Mouse (Mus musculus) regulatory T cell (primary cell): ENCODE measurements around the gene N4bp1.

ENCODE experiments used
- in situ Hi-C: fragments of 300-600 bp; cut with MboI, MseI; formaldehyde crosslinking; loops from one replicate; pipeline ENCODE4 v1.15.1; 2025; ENCODE audit warnings: high pct_unique_total_duplicates

Gene N4bp1

DNA sequence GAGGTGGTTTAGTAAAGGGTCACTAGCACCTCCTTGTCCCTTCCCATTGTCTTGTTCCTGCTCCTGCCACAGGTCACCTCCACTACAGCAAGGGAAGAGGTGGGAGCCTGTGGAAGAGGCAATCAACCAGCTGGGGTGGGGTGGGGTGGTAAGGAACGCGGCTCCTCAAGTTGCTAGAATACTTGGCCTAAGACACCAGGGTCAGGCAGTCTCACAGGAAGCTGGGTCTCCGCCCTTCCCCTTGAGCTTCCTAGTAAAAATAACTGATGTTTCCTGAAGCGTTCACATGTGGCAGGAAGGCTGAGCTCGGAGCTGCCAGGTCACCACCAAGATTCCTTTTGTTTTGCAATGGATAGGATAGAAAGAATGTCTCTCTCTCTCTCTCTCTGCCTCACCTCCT, 16.9 kb upstream of the N4bp1 start:
- in situ Hi-C loops, result loop anchor here (10.0 to 25.0 kb wide), 2 partner anchors 257 to 1215 kb away; no protein-coding TSS in a partner anchor

DNA sequence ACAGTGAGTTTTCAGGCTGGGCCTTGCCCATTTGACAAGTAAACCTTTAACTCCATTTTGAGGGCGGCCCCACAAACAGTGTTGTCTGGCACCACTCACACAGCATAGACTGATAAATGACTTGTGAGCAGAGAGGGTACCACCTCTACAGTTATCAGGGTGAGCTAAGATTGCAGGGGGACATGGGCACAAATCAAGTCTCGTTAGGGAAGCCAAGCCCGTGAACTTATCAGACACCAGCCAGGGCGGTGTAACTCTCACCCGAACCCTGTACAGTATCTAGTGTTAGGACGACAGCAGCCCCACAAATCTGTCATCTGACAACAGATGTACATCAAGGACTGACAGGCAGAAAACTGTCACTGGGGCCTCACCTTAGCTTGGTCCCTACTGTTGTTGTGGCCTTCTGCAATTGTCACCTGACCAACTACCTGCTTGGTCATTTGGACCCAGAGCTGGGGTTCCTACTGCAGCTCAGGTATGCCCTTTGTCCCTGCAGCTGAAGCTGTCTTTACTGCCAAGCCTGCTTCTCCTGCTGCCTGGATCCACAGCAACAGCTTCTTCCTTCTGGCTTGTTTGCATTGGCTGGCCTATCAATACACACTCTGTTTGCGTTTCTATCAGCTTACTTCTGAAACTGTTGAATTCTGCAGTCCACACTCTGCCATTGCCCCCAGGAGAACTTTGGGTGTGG, 12.8 kb upstream of the N4bp1 start:
- in situ Hi-C loops, result loop anchor here (25.0 kb wide), 1 partner anchor 161 kb away; the partner anchor contains the start of genes Gm10638 and Siah1a

DNA sequence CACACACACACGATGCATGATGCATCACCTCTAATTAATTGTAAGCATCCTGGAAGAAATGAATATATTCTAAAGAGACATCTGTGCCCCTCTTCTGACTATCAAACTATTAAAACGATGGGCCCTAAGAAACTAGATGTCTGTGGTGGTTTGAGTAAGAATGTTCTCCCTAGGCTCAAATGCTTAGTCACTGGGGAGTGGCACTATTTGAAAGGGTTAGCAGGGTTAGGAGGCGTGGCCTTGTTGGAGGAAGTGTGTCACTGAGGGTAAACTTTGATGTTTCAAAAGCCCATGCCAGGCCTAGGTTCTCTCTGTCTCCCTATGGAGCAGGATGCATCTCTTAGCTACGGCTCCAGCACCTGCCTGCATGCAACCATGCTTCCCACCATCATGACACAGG, 10.3 kb upstream of the N4bp1 start:
- in situ Hi-C loops, result loop anchor here (25.0 kb wide), 1 partner anchor 158 kb away; the partner anchor contains the start of genes Gm10638 and Siah1a

DNA sequence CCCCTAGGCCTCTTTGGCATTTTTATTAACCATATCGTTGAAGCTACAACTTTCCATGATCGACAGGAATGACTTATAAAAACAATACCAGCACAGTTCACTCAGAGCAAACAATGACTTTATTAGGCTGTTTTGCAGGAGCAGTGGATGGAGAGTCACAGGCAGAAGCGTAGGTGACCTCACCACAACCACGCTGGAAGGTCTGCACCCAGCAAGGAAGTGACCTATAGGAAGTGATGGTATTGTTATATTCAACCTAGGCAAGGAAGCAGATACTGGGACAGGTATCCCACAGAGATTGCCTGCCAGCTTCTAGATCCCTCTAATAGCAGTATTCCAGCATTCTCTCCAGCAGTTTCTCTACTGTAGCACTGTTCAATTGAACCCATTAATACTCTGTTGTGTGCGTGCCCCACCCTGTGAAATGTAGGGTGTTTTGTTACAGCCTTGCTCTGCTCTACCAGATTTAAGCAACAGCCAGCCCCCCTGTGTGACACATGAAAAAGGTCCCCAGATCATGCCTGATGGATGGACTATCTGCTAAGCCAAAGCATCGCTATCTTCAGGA, 9.2 kb upstream of the N4bp1 start:
- in situ Hi-C loops, result loop anchor here (5.0 to 25.0 kb wide), 2 partner anchors 87 to 157 kb away; partner anchors contain the start of genes Gm10638 and Siah1a

DNA sequence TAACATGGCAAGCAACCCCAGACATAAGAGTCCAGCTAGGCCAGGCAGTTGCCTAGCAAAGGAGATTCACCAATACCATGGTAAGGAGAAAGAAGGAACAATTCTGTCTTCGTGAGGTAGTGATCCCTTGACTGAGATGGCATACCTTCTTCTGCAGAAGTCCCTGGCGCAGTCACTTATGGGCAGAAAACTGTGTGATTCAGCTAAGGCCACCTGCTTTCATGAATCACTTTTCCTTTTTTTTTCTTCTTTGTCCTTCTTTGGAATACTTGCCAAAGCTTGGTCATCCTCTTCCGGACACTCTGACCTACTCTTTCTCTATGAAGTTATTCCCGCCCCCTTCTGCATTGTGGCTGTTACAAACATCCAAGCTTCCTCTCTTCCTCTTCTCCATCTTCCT, 8.5 kb upstream of the N4bp1 start:
- in situ Hi-C loops, result loop anchor here (5.0 to 25.0 kb wide), 2 partner anchors 86 to 156 kb away; partner anchors contain the start of genes Gm10638 and Siah1a

DNA sequence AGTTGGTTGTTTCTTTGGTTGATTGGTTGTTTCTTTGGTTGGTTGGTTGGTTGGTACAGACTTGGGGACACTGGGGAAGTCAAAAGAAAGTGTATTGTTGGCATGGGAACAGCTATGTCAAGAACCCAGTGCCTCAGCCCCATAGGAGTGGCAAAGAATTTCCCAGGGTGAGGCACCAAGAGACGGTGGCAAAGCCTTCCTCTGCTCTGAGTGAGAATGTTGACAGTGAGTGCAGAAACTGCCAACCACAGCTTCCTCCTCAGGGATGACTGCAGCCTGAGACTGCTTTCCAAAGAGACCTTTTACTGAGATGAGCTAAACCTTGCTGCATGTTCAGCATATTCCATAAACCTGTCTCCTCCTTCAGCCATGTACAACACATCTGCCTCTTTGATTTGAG, 6.5 kb upstream of the N4bp1 start:
- in situ Hi-C loops, result loop anchor here (5.0 to 25.0 kb wide), 2 partner anchors 84 to 154 kb away; partner anchors contain the start of genes Gm10638 and Siah1a

DNA sequence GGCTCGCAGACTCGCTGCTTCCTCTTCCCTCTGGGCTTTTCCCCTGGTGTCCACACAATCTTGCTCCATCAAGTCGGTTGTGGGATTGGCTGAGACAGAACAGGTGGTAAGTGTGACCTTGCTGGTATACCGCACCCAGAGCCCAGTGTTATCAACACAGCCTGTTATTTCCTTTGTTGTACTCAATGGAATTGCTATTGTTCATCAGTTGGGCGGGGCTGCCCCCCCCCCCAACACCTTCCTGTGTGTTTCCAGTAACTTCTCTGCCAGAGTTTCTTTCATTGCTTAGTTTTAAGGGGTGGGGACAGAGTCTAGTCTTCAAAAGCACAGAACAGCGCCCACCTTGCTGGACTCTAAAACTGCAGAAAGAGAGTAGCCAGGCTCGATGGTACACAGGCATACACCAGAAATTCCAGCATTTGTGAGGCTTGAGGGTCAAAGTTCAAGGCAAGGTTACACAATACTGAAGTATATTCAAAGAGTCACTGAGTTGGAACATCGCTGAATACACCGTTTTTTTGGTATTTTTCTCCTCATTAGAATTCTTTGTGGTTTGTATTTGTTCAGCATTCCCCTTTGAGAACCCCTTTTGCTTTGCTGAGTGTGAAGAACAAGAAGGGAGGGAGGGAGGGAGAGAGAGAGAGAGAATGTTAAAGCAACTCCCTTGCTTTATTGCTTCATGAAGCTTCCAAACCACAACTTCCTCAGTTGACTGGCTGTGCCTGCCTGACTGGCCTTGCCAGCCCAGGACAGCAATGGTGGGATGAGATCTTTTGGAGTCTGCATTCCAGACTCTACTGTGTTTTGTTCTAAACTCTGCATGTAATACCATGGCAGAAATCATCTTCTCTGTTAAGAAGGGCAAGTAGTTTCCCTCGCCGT, 3.2 kb upstream of the N4bp1 start:
- in situ Hi-C loops, result loop anchor here (25.0 kb wide), 1 partner anchor 151 kb away; the partner anchor contains the start of genes Gm10638 and Siah1a

DNA sequence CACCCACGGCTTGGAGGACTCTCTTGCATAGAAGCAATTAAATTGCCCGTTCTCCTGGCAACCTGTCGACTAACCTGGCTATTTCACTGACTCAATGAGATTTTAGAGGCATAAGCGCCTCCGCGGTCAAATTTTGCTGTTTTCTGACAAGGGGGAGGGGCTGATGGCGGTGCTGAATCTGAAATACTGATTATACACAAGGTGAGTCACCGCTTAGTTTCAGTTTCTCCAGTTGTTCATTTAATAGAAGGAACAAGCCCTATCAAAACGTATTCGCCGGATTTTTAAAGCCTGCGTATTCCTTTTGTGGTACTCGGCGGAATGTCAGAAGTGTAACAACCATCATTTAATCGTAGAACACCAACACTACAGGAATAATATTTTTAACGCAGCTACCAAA, 991 bp downstream of the N4bp1 start:
- in situ Hi-C loops, result loop anchor here (25.0 kb wide), 1 partner anchor 147 kb away; the partner anchor contains the start of genes Gm10638 and Siah1a

DNA sequence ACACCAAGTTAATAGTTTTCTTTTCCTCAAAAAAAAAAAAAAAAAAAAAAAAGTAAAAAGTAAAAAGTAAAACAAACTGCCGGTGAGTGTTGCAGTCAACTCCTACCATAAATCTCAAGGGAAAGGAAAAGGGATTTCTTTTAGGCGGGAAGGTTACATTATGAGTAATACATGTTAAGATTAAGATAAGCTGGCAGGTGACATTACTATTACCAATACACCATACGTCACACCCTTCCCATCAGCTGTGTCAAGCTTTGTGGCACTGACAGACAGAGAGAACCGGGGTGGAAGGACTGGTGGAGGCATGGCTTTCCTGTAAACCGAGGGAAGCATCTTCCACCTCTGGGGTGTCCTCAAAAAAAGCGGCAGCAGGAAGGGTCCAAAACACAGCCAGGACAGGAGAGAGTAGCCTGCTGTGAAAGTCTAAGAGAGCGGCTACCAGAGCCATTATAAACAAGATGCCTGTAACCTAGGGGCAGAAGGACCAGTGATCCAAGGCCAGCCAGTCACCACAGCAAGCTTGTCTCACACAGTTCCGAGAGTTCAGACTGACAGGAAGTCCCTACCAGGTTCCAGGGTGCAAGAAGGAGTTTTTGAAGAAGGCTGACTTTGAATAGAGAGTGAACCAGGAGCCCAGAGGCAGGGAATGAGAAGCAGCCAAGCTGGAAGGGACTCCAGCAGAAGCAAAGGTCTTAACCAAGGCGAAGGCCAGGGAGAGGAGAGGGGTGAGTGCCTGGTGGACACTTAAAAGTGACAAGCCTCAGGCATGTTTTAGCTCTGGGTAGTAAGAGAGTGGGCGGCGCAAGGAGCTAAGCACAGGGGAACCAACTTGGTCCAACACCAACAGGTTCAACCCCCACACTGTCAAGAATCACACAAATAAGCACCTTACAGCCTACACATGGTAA, 2.2 kb downstream of the N4bp1 start:
- in situ Hi-C loops, result loop anchor here (25.0 kb wide), 1 partner anchor 146 kb away; the partner anchor contains the start of genes Gm10638 and Siah1a

DNA sequence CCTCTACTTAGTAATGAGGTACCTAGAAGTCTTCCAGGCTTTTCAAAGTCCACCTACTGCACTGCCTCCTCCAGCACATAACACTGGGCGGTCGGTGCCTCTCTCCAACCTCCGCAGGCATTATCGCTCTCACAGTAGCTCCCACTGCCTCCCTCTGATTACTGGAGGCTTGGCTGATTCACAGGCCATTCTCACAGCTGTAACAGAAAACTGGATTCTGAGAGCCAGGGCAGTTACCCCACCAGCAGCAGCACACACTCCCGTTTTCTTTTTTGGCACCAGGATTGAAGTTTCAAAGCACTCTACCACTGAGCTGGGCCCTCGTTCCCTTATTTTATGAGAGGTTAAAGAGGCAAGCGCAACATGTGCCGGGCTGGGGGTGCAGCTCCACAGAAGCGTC, 3.1 kb downstream of the N4bp1 start:
- in situ Hi-C loops, result loop anchor here (25.0 kb wide), 1 partner anchor 145 kb away; the partner anchor contains the start of genes Gm10638 and Siah1a

DNA sequence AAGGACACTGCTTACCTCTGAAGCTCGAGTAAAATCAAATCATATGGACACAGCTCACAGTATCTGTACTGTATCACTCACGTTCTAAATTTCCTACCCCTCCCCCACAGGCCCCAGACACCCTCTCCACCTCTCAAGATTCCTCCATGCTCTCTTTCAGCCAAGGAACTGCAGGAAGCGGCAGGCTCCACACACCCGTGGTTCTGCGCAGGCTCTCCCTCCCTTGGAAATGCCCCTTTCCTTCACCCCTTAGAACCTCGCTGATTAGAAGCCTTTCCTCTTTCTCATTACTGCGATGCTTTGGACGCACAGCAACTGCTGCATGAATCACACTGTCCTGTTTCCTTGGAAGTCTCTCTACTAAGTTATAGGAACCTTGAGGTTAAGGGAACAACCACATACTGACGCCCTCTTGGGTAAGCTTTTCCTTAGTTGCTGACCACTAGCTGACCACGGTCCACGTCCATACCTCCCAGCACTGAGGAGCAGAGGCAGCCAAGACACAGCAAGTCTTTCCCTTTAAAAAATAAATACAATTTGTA, 3.9 kb downstream of the N4bp1 start:
- in situ Hi-C loops, result loop anchor here (25.0 kb wide), 1 partner anchor 144 kb away; the partner anchor contains the start of genes Gm10638 and Siah1a

DNA sequence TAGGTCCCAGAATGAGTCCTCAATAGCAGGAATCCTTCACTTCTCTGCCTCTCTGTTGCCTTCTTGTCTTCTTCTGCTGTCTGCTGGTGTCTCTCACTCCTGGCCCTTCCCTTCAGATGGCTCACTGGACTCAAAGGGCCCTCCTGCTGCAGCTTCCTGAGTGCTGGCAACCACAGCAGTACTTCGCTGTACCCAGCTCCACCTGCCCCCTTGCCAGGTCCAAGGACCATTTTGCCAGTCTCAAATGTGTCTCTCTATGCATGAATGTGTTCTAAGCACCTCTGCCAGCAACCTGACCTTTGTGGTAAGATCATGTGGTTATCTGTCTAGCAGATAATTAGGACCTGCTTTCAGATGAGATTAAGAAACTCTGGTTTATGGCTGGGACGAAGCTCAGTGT, 8.2 kb downstream of the N4bp1 start:
- in situ Hi-C loops, result loop anchor here (25.0 kb wide), 1 partner anchor 140 kb away; the partner anchor contains the start of genes Gm10638 and Siah1a

DNA sequence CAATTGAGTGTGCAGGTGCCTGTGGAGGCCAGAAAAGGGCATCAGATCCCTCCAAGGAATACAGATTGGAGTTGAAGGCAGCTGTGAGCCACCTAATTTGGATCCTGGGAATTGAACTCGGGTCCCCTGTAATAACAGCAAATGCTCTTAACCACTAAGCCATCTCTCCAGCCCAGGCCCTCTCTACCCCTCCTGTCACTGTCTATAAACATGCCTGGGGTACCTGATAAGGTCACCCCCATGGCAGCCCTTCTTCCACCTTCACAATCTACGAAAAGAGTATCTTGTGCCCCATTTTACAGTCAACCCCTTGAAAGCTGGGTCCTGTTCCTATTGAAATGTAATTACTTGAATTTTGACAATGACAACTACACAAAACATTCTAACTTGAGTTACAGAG, 11.0 kb downstream of the N4bp1 start:
- in situ Hi-C loops, result no loop called here

DNA sequence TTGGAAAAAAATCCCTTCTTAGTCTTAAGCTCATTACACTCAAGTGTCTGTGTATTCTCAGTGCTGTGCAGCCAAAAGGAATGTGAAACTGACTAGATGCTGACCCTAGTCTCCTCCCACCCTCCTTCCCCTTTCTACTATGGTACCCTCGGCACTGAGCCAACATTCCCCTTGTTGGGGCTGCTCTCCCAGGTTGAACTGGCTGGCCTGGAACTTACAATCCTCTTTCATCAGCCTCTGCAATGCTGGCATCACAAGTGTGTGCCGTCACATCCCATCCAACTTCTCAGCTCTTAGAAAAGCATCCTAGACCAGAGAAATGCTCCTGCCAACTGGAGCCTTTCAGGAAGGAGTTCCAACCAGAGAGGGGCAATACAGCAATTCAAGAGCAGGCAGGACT, 11.9 kb downstream of the N4bp1 start:
- in situ Hi-C loops, result no loop called here

DNA sequence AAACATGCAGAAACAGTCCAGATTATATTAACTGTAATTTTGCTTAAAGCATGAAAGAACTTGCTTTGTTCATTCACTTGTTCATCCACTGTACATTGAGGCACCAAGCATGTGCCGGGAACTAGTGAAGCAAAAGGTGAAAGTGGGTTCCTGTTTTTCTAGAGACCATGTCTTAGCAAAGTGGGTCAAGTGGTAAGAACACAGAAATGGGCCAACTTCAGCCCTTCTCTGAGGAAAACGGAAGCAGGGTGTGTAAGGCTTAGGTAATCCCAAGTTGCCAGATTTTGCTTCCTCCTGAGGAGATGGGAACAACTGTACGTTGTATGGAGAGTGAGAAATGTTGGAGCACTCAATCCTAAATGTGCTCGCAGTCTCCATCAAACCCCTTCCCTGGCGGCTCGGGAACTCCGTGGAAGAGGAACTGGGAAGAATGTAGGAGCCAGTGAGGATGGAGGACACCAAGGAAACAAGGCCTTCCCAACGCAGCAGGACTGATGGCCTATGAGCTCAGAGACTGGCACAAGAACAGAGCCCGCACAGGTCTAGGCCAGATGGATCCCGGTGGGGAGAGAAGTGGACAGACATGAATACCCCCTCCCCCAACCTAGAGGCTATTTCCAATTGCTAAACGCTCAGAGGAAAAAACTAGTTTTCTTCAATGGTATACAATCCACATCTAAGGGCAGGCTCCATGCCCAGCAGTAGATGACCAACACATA, 12.8 kb downstream of the N4bp1 start:
- in situ Hi-C loops, result no loop called here

DNA sequence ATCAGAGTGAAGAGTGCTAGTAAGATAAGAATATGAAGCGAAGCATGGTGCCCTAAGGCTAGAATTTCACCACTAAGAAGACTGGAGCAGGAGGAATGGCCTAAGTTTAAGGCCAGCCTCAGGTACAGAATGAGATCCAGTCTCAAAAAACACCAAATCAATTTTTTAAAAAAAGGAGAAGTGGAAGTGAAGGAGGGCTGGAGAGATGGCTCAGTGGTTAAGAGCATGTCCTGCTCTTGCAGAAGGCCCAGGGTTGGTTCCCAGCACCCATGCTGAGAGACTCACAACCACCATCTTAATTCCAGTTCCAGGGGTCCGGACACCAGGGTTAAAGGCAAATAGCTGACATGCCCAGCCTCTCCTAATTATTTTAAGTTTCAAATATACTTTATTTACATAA, 13.6 kb downstream of the N4bp1 start:
- in situ Hi-C loops, result no loop called here

DNA sequence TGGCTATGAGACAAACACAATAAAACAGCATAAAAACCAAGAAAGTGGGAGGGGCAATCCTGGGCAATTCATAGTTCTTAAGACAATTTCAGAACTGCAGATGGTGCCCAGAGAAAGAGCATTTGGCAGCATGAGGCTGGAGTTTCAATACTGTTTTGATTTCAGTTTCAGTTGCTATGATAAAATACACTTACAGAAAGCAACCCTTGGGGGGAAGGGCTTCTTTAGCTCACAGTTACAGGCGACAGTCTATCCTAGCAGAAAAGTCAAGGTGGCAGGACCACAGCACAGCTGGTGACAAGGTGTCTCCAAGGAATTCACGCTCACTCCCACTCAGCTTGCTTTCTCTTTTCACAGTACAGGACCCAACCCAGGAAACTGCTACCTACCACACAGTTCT, 14.3 kb downstream of the N4bp1 start:
- in situ Hi-C loops, result no loop called here

DNA sequence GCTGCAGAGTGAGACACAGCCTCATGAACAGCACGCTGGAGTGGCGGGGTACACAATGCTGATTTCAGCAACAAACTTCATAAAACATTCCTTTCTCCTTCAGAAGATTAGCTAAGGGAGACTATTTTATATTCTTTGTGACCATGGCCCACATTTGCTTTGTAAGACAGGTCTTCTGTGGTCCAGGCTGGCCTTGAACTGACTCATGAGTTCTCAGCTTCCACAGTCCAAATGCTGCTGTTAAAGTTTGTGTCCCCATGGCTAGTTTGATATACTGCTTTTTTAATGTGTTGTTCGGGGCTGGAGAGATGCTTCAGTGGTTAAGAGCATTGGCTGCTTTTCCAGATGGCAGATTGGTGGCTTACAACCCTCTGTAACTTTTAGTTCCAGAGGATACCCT, 17.0 kb downstream of the N4bp1 start:
- in situ Hi-C loops, result no loop called here

DNA sequence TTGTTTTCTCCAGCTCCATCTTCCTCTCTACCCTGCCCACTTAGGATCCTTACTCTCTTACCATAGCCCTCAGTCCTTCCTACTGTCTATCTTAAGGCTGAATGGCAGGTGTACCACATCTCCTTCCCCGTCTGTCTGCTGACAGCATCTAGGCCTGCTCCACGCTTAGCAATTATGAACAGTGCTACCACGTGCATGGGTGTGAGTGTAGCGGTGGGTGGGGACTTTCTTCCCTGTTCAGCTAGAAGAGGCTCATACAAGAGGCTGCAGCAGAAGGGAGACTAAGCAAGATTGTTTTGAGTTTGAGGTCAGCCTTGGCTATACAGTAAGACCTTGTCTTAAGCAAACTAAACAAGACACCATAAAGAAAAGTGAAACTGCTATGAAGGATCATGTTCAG, 20.3 kb downstream of the N4bp1 start:
- in situ Hi-C loops, result no loop called here

DNA sequence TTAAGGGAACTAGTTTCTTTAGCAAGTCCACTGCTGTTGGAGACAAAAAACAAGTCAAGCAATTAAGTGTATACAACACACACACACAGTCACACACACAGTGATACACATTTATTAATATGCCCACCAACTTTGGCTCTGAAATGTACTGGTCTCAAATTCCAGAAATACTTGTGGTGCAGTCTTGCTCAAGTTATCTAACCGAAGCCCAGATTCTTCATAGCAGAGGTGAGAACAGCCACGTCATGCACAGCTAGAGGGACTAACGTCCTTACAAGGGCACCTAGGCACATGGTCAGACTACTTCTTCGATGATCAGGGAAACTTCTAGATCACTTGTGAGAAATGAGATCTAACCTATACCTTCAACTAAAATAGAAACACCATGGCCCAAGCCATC, 22.2 kb downstream of the N4bp1 start:
- in situ Hi-C loops, result no loop called here
